Mouse (Mus musculus): ENCODE results near the gene Dio1.

Dio1 gene

GRCm38 (mm10) chr4:107306966-107307365 lies at the start of gene Dio1:
Gene Dio1, minus strand, starts transcription at chr4:107307169.
- DNase-seq, result peak; percentile 66

- DNase-seq, result peak; percentile 18
These were observed 47.6 kb upstream of the Dio1 start for GRCm38 (mm10) chr4:107354543-107354942.

- DNase-seq, result no peak
These were observed 47.2 kb upstream of the Dio1 start for GRCm38 (mm10) chr4:107354126-107354525.

GRCm38 (mm10) chr4:107353612-107354011 lies 46.6 kb upstream of the Dio1 start:
- DNase-seq, result peak; percentile 33

GRCm38 (mm10) chr4:107351368-107351767 lies 44.4 kb upstream of the Dio1 start:
- DNase-seq, result no peak

- DNase-seq, result peak; percentile 46
These were observed 42.5 kb upstream of the Dio1 start for GRCm38 (mm10) chr4:107349311-107350008.

- DNase-seq, result no peak
These were observed 41.8 kb upstream of the Dio1 start for GRCm38 (mm10) chr4:107348529-107349310.

- DNase-seq, result no peak
These were observed 40.3 kb upstream of the Dio1 start for GRCm38 (mm10) chr4:107347221-107347620.

- no peak for DNase-seq
These were observed 37.6 kb upstream of the Dio1 start for GRCm38 (mm10) chr4:107344612-107345011.

GRCm38 (mm10) chr4:107341354-107341753 lies 34.4 kb upstream of the Dio1 start:
- no peak for DNase-seq

- no peak for DNase-seq
These were observed 30.5 kb upstream of the Dio1 start for GRCm38 (mm10) chr4:107337455-107337854.

GRCm38 (mm10) chr4:107336356-107336755 lies 29.4 kb upstream of the Dio1 start:
- no peak for DNase-seq

GRCm38 (mm10) chr4:107333514-107333913 lies 26.5 kb upstream of the Dio1 start:
- DNase-seq, result no peak

GRCm38 (mm10) chr4:107328530-107328929 lies 21.6 kb upstream of the Dio1 start:
- no peak for DNase-seq

- no peak for DNase-seq
These were observed 16.1 kb upstream of the Dio1 start for GRCm38 (mm10) chr4:107323113-107323512.

GRCm38 (mm10) chr4:107321041-107321440 lies 14.1 kb upstream of the Dio1 start:
- no peak for DNase-seq

GRCm38 (mm10) chr4:107318646-107319045 lies 11.7 kb upstream of the Dio1 start:
- DNase-seq, result no peak

- no peak for DNase-seq
These were observed 7.5 kb upstream of the Dio1 start for GRCm38 (mm10) chr4:107314479-107314805.

GRCm38 (mm10) chr4:107313690-107314478 lies 6.9 kb upstream of the Dio1 start, which contains the start of gene Yipf1:
Gene Yipf1, plus strand, starts transcription at chr4:107314363.
- peak; percentile 93 for DNase-seq

- DNase-seq, result peak; percentile 25
These were observed 3.4 kb downstream of the Dio1 start for GRCm38 (mm10) chr4:107303531-107303930.

- peak; percentile 67 for DNase-seq
These were observed 4.1 kb downstream of the Dio1 start for GRCm38 (mm10) chr4:107302832-107303231.

GRCm38 (mm10) chr4:107302221-107302620 lies 4.7 kb downstream of the Dio1 start:
- DNase-seq, result peak; percentile 32

- DNase-seq, result no peak
These were observed 5.9 kb downstream of the Dio1 start for GRCm38 (mm10) chr4:107300902-107301555.
